Mouse (Mus musculus): Measurements from ENCODE around the gene Crot.

GRCm38 (mm10) chr5:8953660-8954059 is 43.5 kb downstream of the Crot start:
- TF ChIP-seq CTCF (IDR thresholded peaks at IDR 0.05; ENCODE audit: borderline replicate concordance, control insufficient read depth, extremely low read depth, insufficient read depth, low read length, poor library complexity) (no peak), POLR2A (IDR thresholded peaks at IDR 0.05; ENCODE audit: control insufficient read depth, extremely low read depth, insufficient read depth, low read length, poor library complexity) (no peak)

All from thymus, adult 2 months (tissue).